In genomic region chr8:13628067-13628466, GRCm38 (mm10) we compare ENCODE assay signal across 26 mouse cellular contexts.
"Had no signal": no experiment of that assay in that cellular context is flagged by ENCODE, and none has a peak within 500 bp of the region (broad histone marks: within the 10 kb centered on the region; RNA-seq: fewer than 3 reads in every experiment).

No protein-coding gene starts in this region.

- H3K9ac ChIP-seq: heart, embryonic 13.5 days; heart, embryonic 15.5 days; hindbrain, embryonic 12.5 days; hindbrain, embryonic 14.5 days; limb, embryonic 12.5 days; liver, embryonic 13.5 days had no signal

- H3K36me3 ChIP-seq: hindbrain, embryonic 12.5 days had no signal

- H3K27me3 ChIP-seq: heart, embryonic 13.5 days; heart, embryonic 15.5 days; hindbrain, embryonic 12.5 days; limb, embryonic 12.5 days; liver, embryonic 13.5 days had no signal

- H3K4me3 ChIP-seq: heart, adult 2 months; heart, embryonic 13.5 days; heart, embryonic 15.5 days; hindbrain, embryonic 12.5 days; layer of hippocampus, adult 2 months; left cerebral cortex, adult 2 months; limb, embryonic 10.5 days; limb, embryonic 12.5 days; liver, embryonic 13.5 days had no signal

- H3K4me2 ChIP-seq: heart, embryonic 11.5 days; heart, embryonic 13.5 days; heart, embryonic 15.5 days; hindbrain, embryonic 12.5 days; hindbrain, embryonic 14.5 days; limb, embryonic 12.5 days; liver, embryonic 11.5 days; liver, embryonic 13.5 days had no signal

- H3K27ac ChIP-seq: heart, adult 2 months; heart, embryonic 13.5 days; heart, embryonic 15.5 days; hindbrain, embryonic 12.5 days; hindbrain, embryonic 14.5 days; layer of hippocampus, adult 2 months; left cerebral cortex, adult 2 months; limb, embryonic 10.5 days; limb, embryonic 12.5 days; liver, embryonic 13.5 days had no signal

- DNase-seq: gastrocnemius, postnatal 10 days; gastrocnemius, postnatal 25 days; heart, adult 11 months; heart, adult 2 months; heart, postnatal 14 days; heart, postnatal 36 days; kidney, adult 11 months; kidney, adult 2 months; kidney, adult 9 months; kidney, postnatal 10 days; kidney, postnatal 25 days; kidney, postnatal 4 days; liver; liver, embryonic 13.5 days had no signal

- H3K9me3 ChIP-seq: heart, embryonic 13.5 days; heart, embryonic 15.5 days; hindbrain, embryonic 12.5 days; limb, embryonic 10.5 days; liver, embryonic 13.5 days had no signal

- ATAC-seq: hindbrain, embryonic 16.5 days; intestine, embryonic 16.5 days had no signal
